In the genomic region with DNA sequence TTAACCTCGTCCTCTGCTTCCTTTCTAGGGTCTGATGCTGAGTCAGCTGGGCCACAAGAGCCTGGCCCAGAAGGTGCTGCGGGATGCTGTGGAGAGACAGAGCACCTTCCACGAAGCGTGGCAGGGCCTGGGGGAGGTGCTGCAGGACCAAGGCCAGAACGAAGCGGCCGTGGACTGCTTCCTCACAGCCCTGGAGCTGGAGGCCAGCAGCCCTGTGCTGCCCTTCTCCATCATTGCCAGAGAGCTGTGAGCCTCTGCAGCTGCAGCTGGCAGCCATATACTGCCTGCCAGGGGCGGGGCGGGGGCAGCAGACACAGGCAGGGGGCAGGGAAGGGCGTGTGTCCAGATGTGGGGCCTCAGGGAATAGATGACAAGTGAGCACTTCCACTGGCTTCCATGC, we compare ENCODE assay signal across 9 mouse cellular contexts. TPM values are rescaled to one million over a fixed set of nuclear protein-coding genes. Genes with fewer than 3 reads are reported as not detected.
A peak's percentile ranks its signal among the peaks of the same experiment; 100 is the strongest.
DNase-seq lines count a peak whose midpoint lies in the region; ATAC-seq lines count a peak whose summit lies in the region.
"Had no signal": no experiment of that assay in that cellular context is flagged by ENCODE, and none has a peak within 500 bp of the region (broad histone marks: within the 10 kb centered on the region; RNA-seq: fewer than 3 reads in every experiment).

No protein-coding gene starts in this region.

- H3K27ac ChIP-seq in limb, embryonic 11.5 days (replicated peaks; ENCODE audit: low read depth, low read length) = peak overlapping the region; percentile 74; the same call in 1 of the 2 replicates
- H3K27ac ChIP-seq in stomach, embryonic 15.5 days = peak overlapping the region; percentile 45

- H3K36me3 ChIP-seq in megakaryocyte, embryonic 14.5 days (replicated peaks; ENCODE audit: low read length) = peaks cover 66% of the 10 kb centered on the region
- H3K36me3 ChIP-seq in limb, embryonic 11.5 days (ENCODE audit: control insufficient read depth, insufficient read depth, low read length) = no peaks in the 10 kb centered on the region
- no peaks in the 10 kb centered on the region for H3K36me3 ChIP-seq in stomach, embryonic 15.5 days

- H3K4me1 ChIP-seq in megakaryocyte, embryonic 14.5 days = peaks cover 59% of the 10 kb centered on the region
- H3K4me1 ChIP-seq in limb, embryonic 11.5 days (ENCODE audit: control insufficient read depth, insufficient read depth, low read length) = peaks cover 53% of the 10 kb centered on the region
- H3K4me1 ChIP-seq in stomach, embryonic 15.5 days = peaks cover 50% of the 10 kb centered on the region

- WGBS in limb, embryonic 11.5 days = 19% methylated on average over 10 of the region's 10 CpGs
- 42% methylated on average over 10 of the region's 10 CpGs for WGBS in stomach, embryonic 15.5 days

- peak overlapping the region; percentile 17 for H3K4me3 ChIP-seq in megakaryocyte, embryonic 14.5 days (replicated peaks)
- H3K4me3 ChIP-seq in limb, embryonic 11.5 days (ENCODE audit: low read depth, low read length) = no peak overlapping the region
- no peak overlapping the region for H3K4me3 ChIP-seq in stomach, embryonic 15.5 days (replicated peaks)

- H3K4me2 ChIP-seq in limb, embryonic 11.5 days (ENCODE audit: low read depth, severe bottlenecking) = 0 out of 2 replicates have a peak overlapping the region, but pooled peaks have one; percentile 2
- no peak overlapping the region for H3K4me2 ChIP-seq in stomach, embryonic 15.5 days

- H3K27me3 ChIP-seq in megakaryocyte, embryonic 14.5 days (replicated peaks) = peaks cover 10% of the 10 kb centered on the region
- no peaks in the 10 kb centered on the region for H3K27me3 ChIP-seq in limb, embryonic 11.5 days (ENCODE audit: control insufficient read depth, insufficient read depth, low read length)
- H3K27me3 ChIP-seq in stomach, embryonic 15.5 days (replicated peaks) = no peaks in the 10 kb centered on the region

- DNase-seq in adrenal gland, postnatal 14 days = peak; percentile 63
- DNase-seq in adrenal gland, adult 8-10 months = no peak
- DNase-seq in limb, embryonic 11.5 days (ENCODE audit: low spot score) = peak; percentile 57
- no peak for DNase-seq in frontal cortex, postnatal 14 days (ENCODE audit: low spot score in 2 of 2)
- DNase-seq in layer of hippocampus, postnatal 25 days (ENCODE audit: extremely low spot score in 1 of 2, low spot score in 1 of 2) = no peak

- H3K9me3 ChIP-seq in megakaryocyte, embryonic 14.5 days = no peaks in the 10 kb centered on the region
- no peaks in the 10 kb centered on the region for H3K9me3 ChIP-seq in limb, embryonic 11.5 days (ENCODE audit: control insufficient read depth, low read length)
- no peaks in the 10 kb centered on the region for H3K9me3 ChIP-seq in stomach, embryonic 15.5 days

- no peak for ATAC-seq in megakaryocyte, adult 5-6 weeks (ENCODE audit: poor library complexity, severe bottlenecking)
- no peak for ATAC-seq in limb, embryonic 11.5 days (ENCODE audit: insufficient number of reproducible peaks, low FRiP score, low TSS enrichment, low read depth)
- ATAC-seq in stomach, embryonic 15.5 days (ENCODE audit: insufficient read depth, low FRiP score, low read depth) = no peak

- peak overlapping the region; percentile 50 for H3K9ac ChIP-seq in limb, embryonic 11.5 days (ENCODE audit: low read length)
- no peak overlapping the region for H3K9ac ChIP-seq in stomach, embryonic 15.5 days

RNA-seq across cellular contexts. Expression of gene Stpg4, which starts 47.7 kb away (rescaled TPM):
- not detected in 2 replicates for total RNA-seq in adrenal gland, postnatal 14 days (2021)
- not detected for total RNA-seq in adrenal gland, adult 8-10 months (2022)
- not detected in 2 replicates for polyA plus RNA-seq in megakaryocyte, embryonic 14.5 days (2012; ENCODE audit: insufficient read depth, low replicate concordance)
- not detected in 2 replicates for total RNA-seq in megakaryocyte, adult 5-6 weeks (2015)
- total RNA-seq in megakaryocyte, adult 5-6 weeks (2017) = not detected in 2 replicates
- polyA plus RNA-seq in limb, embryonic 11.5 days (2014; fragmentation: Nextera tagmentation; extraction: Ambion mirVana) = 0.23 TPM in 1 of 2 replicates, not detected in the other
- polyA plus RNA-seq in stomach, embryonic 15.5 days (2015; fragmentation: Nextera tagmentation; extraction: Ambion mirVana) = not detected in 2 replicates
- not detected for total RNA-seq in layer of hippocampus, postnatal 25 days (2021)
- total RNA-seq: gastrocnemius, postnatal 36 days had no signal

Comparison
In these comparisons a context has a peak if more than half of its experiments do, and no peak if none do; other contexts are left out.
1. DNase-seq: peak in adrenal gland, postnatal 14 days (single experiment) and limb, embryonic 11.5 days (single experiment); none in adrenal gland, adult 8-10 months (single experiment), frontal cortex, postnatal 14 days (0 of 2) and layer of hippocampus, postnatal 25 days (0 of 2).